Mouse (Mus musculus): ENCODE results near the gene Phf21a.

GRCm38 (mm10) chr2:92402591-92403326, 309.8 kb downstream of the Phf21a start:
- TF ChIP-seq POLR2A (IDR thresholded peaks at IDR 0.05; ENCODE audit: insufficient read depth, low read depth, low read length) = no peak
- TF ChIP-seq CTCF (IDR thresholded peaks at IDR 0.05; ENCODE audit: insufficient read depth, low read depth, low read length) = no peak
